Mouse (Mus musculus): ENCODE measurements around the gene Gm36864.

DNA sequence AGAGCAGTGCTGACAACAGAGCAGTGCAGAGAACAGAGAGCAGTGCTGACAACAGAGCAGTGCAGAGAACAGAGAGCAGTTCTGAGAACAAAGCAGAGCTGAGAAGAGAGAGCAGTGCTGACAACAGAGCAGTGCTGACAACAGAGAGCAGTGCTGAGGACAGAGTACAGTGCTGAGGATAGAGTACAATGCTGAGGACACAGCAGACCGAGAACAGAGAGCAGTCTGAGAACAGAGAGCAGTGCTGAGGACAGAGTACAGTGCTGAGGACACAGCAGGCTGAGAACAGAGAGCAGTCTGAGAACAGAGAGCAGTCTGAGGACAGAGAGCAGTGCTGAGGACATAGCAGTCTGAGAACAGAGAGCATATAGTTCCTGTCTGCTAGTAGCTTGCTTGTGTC, 4.7 kb downstream of the Gm36864 start:
- TF ChIP-seq CTCF (IDR thresholded peaks at IDR 0.05; ENCODE audit: low read depth, low read length) (no peak), POLR2A (IDR thresholded peaks at IDR 0.05; ENCODE audit: extremely low read depth, insufficient read depth, low read length) (no peak)

Measured in liver, adult 2 months (tissue).